Mouse (Mus musculus): ENCODE results near the gene Irak1bp1. TPM values are rescaled to one million over a fixed set of nuclear protein-coding genes. Genes with fewer than 3 reads are reported as not detected.

Gene Irak1bp1
- polyA plus RNA-seq (2014; fragmentation: Illumina TruSeq; extraction: RNeasy Lipid Tissue Mini Kit (QIAGEN cat#74804); ENCODE audit: low read depth, low replicate concordance): 93.6 TPM

GRCm38 (mm10) chr9:82829007-82829689, at the start of gene Irak1bp1:
Gene Irak1bp1 (plus strand): TSS chr9:82829540.

Other genes with a start within 250 kb of the Irak1bp1 start
- gene Phip, start 146.0 kb downstream of the Irak1bp1 start, polyA plus RNA-seq (2014; fragmentation: Illumina TruSeq; extraction: RNeasy Lipid Tissue Mini Kit (QIAGEN cat#74804); ENCODE audit: low read depth, low replicate concordance): 24.1 TPM

Measured in testis, adult 10 weeks (tissue).